Mouse (Mus musculus): ENCODE results near the gene Isoc2a. TPM values are rescaled to one million over a fixed set of nuclear protein-coding genes. Genes with fewer than 3 reads are reported as not detected.
A peak's percentile ranks its signal among the peaks of the same experiment; 100 is the strongest.

Gene Isoc2a
- polyA plus RNA-seq, 1 experiment from 2014 or later: 1.3 TPM

- no peaks in the 10 kb centered on the region for H3K27me3 ChIP-seq
- no peak overlapping the region for H3K27ac ChIP-seq
- H3K4me1 ChIP-seq (replicated peaks): peaks cover 54% of the 10 kb centered on the region
- H3K36me3 ChIP-seq: peaks cover 36% of the 10 kb centered on the region
- WGBS: 88% methylated on average over 21 of the region's 21 CpGs
- no peak overlapping the region for H3K4me3 ChIP-seq
- no peak overlapping the region for H3K4me2 ChIP-seq
- ATAC-seq (replicated peaks; ENCODE audit: insufficient number of reproducible peaks, insufficient read depth, low FRiP score, low read depth): no peak
- no peaks in the 10 kb centered on the region for H3K9me3 ChIP-seq (replicated peaks)
- H3K9ac ChIP-seq: no peak overlapping the region
Measured at GRCm38 (mm10) chr7:4919971-4920370, 43.0 kb downstream of the Isoc2a start.

GRCm38 (mm10) chr7:4920496-4920895 lies 43.5 kb downstream of the Isoc2a start:
- Histone ChIP-seq H3K9me3 (replicated peaks) (no peaks in the 10 kb centered on the region), H3K27me3 (no peaks in the 10 kb centered on the region), H3K27ac (peak overlapping the region; percentile 80), H3K9ac (no peak overlapping the region), H3K4me2 (no peak overlapping the region), H3K4me1 (replicated peaks) (peaks cover 60% of the 10 kb centered on the region), H3K36me3 (peaks cover 36% of the 10 kb centered on the region), H3K4me3 (no peak overlapping the region)
- WGBS: 91% methylated on average over 19 of the region's 19 CpGs
- no peak for ATAC-seq (replicated peaks; ENCODE audit: insufficient number of reproducible peaks, insufficient read depth, low FRiP score, low read depth)

- H3K9me3 ChIP-seq (replicated peaks): no peaks in the 10 kb centered on the region
- H3K4me3 ChIP-seq: no peak overlapping the region
- peak overlapping the region; percentile 80 for H3K27ac ChIP-seq
- no peak for ATAC-seq (replicated peaks; ENCODE audit: insufficient number of reproducible peaks, insufficient read depth, low FRiP score, low read depth)
- H3K4me2 ChIP-seq: peak overlapping the region; percentile 36; the same call in 1 of the 2 replicates
- peak overlapping the region; percentile 28 for H3K9ac ChIP-seq
- H3K36me3 ChIP-seq: peaks cover 36% of the 10 kb centered on the region
- no peaks in the 10 kb centered on the region for H3K27me3 ChIP-seq
- H3K4me1 ChIP-seq (replicated peaks): peaks cover 65% of the 10 kb centered on the region
- WGBS: 37% methylated on average over 23 of the region's 23 CpGs
Measured at GRCm38 (mm10) chr7:4920976-4921823, 44.2 kb downstream of the Isoc2a start.

- H3K9ac ChIP-seq: peak within 1 kb of the TSS; percentile 52
- peak within 1 kb of the TSS; percentile 80 for H3K27ac ChIP-seq
- H3K36me3 ChIP-seq: peaks cover 36% of the 10 kb centered on the region
- peak within 1 kb of the TSS; percentile 85 for H3K4me2 ChIP-seq
- no peak for ATAC-seq (replicated peaks; ENCODE audit: insufficient number of reproducible peaks, insufficient read depth, low FRiP score, low read depth)
- H3K4me1 ChIP-seq (replicated peaks): peaks cover 61% of the 10 kb centered on the region
- H3K9me3 ChIP-seq (replicated peaks): no peaks in the 10 kb centered on the region
- WGBS: 25% methylated on average over 8 of the region's 8 CpGs
- H3K27me3 ChIP-seq: no peaks in the 10 kb centered on the region
- peak within 1 kb of the TSS; percentile 42 for H3K4me3 ChIP-seq
Measured at GRCm38 (mm10) chr7:4921824-4922482, 45.0 kb downstream of the Isoc2a start, which contains the start of gene Nat14. Gene Nat14, plus strand, starts transcription at chr7:4922028.

- peak overlapping the region; percentile 52 for H3K9ac ChIP-seq
- ATAC-seq (replicated peaks; ENCODE audit: insufficient number of reproducible peaks, insufficient read depth, low FRiP score, low read depth): peak; percentile 20; the same call in 1 of the 2 replicates
- peaks cover 60% of the 10 kb centered on the region for H3K4me1 ChIP-seq (replicated peaks)
- peak overlapping the region; percentile 56 for H3K27ac ChIP-seq
- H3K4me2 ChIP-seq: peak overlapping the region; percentile 85
- H3K36me3 ChIP-seq: peaks cover 31% of the 10 kb centered on the region
- H3K9me3 ChIP-seq (replicated peaks): no peaks in the 10 kb centered on the region
- WGBS: 1% methylated on average over 14 of the region's 14 CpGs
- H3K4me3 ChIP-seq: peak overlapping the region; percentile 42
- no peaks in the 10 kb centered on the region for H3K27me3 ChIP-seq
Measured at GRCm38 (mm10) chr7:4922508-4922907, 45.6 kb downstream of the Isoc2a start.

GRCm38 (mm10) chr7:4922931-4923565 lies 46.1 kb downstream of the Isoc2a start:
- 2% methylated on average over 14 of the region's 14 CpGs for WGBS
- Histone ChIP-seq H3K4me2 (peak overlapping the region; percentile 85), H3K9ac (peak overlapping the region; percentile 52), H3K27ac (peak overlapping the region; percentile 75), H3K9me3 (replicated peaks) (no peaks in the 10 kb centered on the region), H3K36me3 (peaks cover 27% of the 10 kb centered on the region), H3K4me1 (replicated peaks) (peaks cover 60% of the 10 kb centered on the region), H3K4me3 (peak overlapping the region; percentile 42), H3K27me3 (no peaks in the 10 kb centered on the region)
- no peak for ATAC-seq (replicated peaks; ENCODE audit: insufficient number of reproducible peaks, insufficient read depth, low FRiP score, low read depth)

GRCm38 (mm10) chr7:4923586-4924364 lies 46.8 kb downstream of the Isoc2a start:
- H3K36me3 ChIP-seq: peaks cover 22% of the 10 kb centered on the region
- peak overlapping the region; percentile 8 for H3K9ac ChIP-seq
- H3K4me1 ChIP-seq (replicated peaks): peaks cover 60% of the 10 kb centered on the region
- no peak for ATAC-seq (replicated peaks; ENCODE audit: insufficient number of reproducible peaks, insufficient read depth, low FRiP score, low read depth)
- no peaks in the 10 kb centered on the region for H3K9me3 ChIP-seq (replicated peaks)
- peak overlapping the region; percentile 75 for H3K27ac ChIP-seq
- H3K4me2 ChIP-seq: peak overlapping the region; percentile 85
- H3K4me3 ChIP-seq: peak overlapping the region; percentile 42
- H3K27me3 ChIP-seq: no peaks in the 10 kb centered on the region
- WGBS: 4% methylated on average over 37 of the region's 37 CpGs

- Histone ChIP-seq H3K4me2 (peak overlapping the region; percentile 85), H3K4me1 (replicated peaks) (peaks cover 60% of the 10 kb centered on the region), H3K27ac (peak overlapping the region; percentile 75), H3K9me3 (replicated peaks) (no peaks in the 10 kb centered on the region), H3K36me3 (peaks cover 16% of the 10 kb centered on the region), H3K27me3 (no peaks in the 10 kb centered on the region), H3K4me3 (peak overlapping the region; percentile 42; the same call in 1 of the 2 replicates), H3K9ac (no peak overlapping the region)
- ATAC-seq (replicated peaks; ENCODE audit: insufficient number of reproducible peaks, insufficient read depth, low FRiP score, low read depth): no peak
- under 1% methylated on average over 4 of the region's 4 CpGs for WGBS
Measured at GRCm38 (mm10) chr7:4924483-4924882, 47.5 kb downstream of the Isoc2a start.

- no peak overlapping the region; the same call in 1 of the 2 replicates for H3K4me2 ChIP-seq
- H3K27me3 ChIP-seq: no peaks in the 10 kb centered on the region
- H3K27ac ChIP-seq: peak overlapping the region; percentile 75
- H3K9me3 ChIP-seq (replicated peaks): no peaks in the 10 kb centered on the region
- H3K9ac ChIP-seq: no peak overlapping the region
- H3K4me3 ChIP-seq: no peak overlapping the region
- 9% methylated on average over 4 of the region's 4 CpGs for WGBS
- peaks cover 11% of the 10 kb centered on the region for H3K36me3 ChIP-seq
- ATAC-seq (replicated peaks; ENCODE audit: insufficient number of reproducible peaks, insufficient read depth, low FRiP score, low read depth): peak; percentile 32
- H3K4me1 ChIP-seq (replicated peaks): peaks cover 60% of the 10 kb centered on the region
Measured at GRCm38 (mm10) chr7:4924891-4925301, 47.9 kb downstream of the Isoc2a start.

- Histone ChIP-seq H3K27me3 (no peaks in the 10 kb centered on the region), H3K9me3 (replicated peaks) (no peaks in the 10 kb centered on the region), H3K27ac (peak within 1 kb of the TSS; percentile 75), H3K9ac (no peak within 1 kb of the TSS), H3K36me3 (peaks cover 3% of the 10 kb centered on the region; the same call in 1 of the 2 replicates), H3K4me3 (no peak within 1 kb of the TSS), H3K4me1 (replicated peaks) (peaks cover 58% of the 10 kb centered on the region), H3K4me2 (no peak within 1 kb of the TSS; the same call in 1 of the 2 replicates)
- peak; percentile 31 for ATAC-seq (replicated peaks; ENCODE audit: insufficient number of reproducible peaks, insufficient read depth, low FRiP score, low read depth)
- 10% methylated on average over 6 of the region's 6 CpGs for WGBS
Measured at GRCm38 (mm10) chr7:4925441-4926381, 48.8 kb downstream of the Isoc2a start, which contains the start of gene Ssc5d. Gene Ssc5d, plus strand, starts transcription at chr7:4925785.

Data from heart, embryonic 15.5 days (tissue).